Comparison of ENCODE assay signal across 11 mouse cellular contexts in genomic region chr13:41097324-41098058, GRCm38 (mm10). TPM values are rescaled to one million over a fixed set of nuclear protein-coding genes. Genes with fewer than 3 reads are reported as not detected.
A peak's percentile ranks its signal among the peaks of the same experiment; 100 is the strongest.
DNase-seq lines count a peak whose midpoint lies in the region; ATAC-seq lines count a peak whose summit lies in the region.
"Had no signal": no experiment of that assay in that cellular context is flagged by ENCODE, and none has a peak within 500 bp of the region (broad histone marks: within the 10 kb centered on the region; RNA-seq: fewer than 3 reads in every experiment).

No protein-coding gene starts in this region.

- no peaks in the 10 kb centered on the region for H3K4me1 ChIP-seq in forebrain, embryonic 13.5 days
- H3K4me1 ChIP-seq: neural tube, embryonic 15.5 days had no signal

- DNase-seq in A20 (ENCODE audit: low read depth, low spot score), result peak; percentile 89
- peak; percentile 90 for DNase-seq in naive thymus-derived CD4-positive, alpha-beta T cell, adult 2 months (ENCODE audit: low read depth)
- DNase-seq in c-Kit-positive CD71-positive TER-119-positive erythroid progenitor cells, embryonic 14.5 days (ENCODE audit: low spot score), result no peak
- no peak for DNase-seq in kidney, adult 11 months
- no peak for DNase-seq in urinary bladder, postnatal 10 days (ENCODE audit: low spot score)
- DNase-seq: cerebellum, adult 8-10 months had no signal

- no peaks in the 10 kb centered on the region for H3K9me3 ChIP-seq in forebrain, embryonic 13.5 days (replicated peaks)
- H3K9me3 ChIP-seq: neural tube, embryonic 15.5 days had no signal

- WGBS in forebrain, embryonic 13.5 days, result 88% methylated on average over 16 of the region's 16 CpGs

- no peaks in the 10 kb centered on the region for H3K36me3 ChIP-seq in forebrain, embryonic 13.5 days (ENCODE audit: poor library complexity, severe bottlenecking)
- H3K36me3 ChIP-seq: neural tube, embryonic 15.5 days had no signal

- no peak overlapping the region for H3K4me3 ChIP-seq in forebrain, embryonic 13.5 days
- H3K4me3 ChIP-seq: neural tube, embryonic 15.5 days had no signal

- no peaks in the 10 kb centered on the region for H3K27me3 ChIP-seq in forebrain, embryonic 13.5 days
- H3K27me3 ChIP-seq: neural tube, embryonic 15.5 days had no signal

- no peak overlapping the region for H3K4me2 ChIP-seq in forebrain, embryonic 13.5 days
- H3K4me2 ChIP-seq: neural tube, embryonic 15.5 days had no signal

- ATAC-seq in activated CD4-positive, CD25-positive, alpha-beta regulatory T cell, adult 4 months, result peak; percentile 82
- peak; percentile 90 for ATAC-seq in inflammation-experienced regulatory T-cells, adult 6 months
- no peak for ATAC-seq in forebrain, embryonic 13.5 days

- no peak overlapping the region for H3K9ac ChIP-seq in forebrain, embryonic 13.5 days
- H3K9ac ChIP-seq: neural tube, embryonic 15.5 days had no signal

- H3K27ac ChIP-seq in forebrain, embryonic 13.5 days, result no peak overlapping the region
- H3K27ac ChIP-seq: neural tube, embryonic 15.5 days had no signal

RNA-seq across cellular contexts. Expression of gene Gcm2, which starts 13.3 kb away (rescaled TPM):
- polyA plus RNA-seq in activated CD4-positive, CD25-positive, alpha-beta regulatory T cell, adult 4 months (2017; shearing (Covaris generic)), result under 1 TPM in 1 of 2 experiments, not detected in 1; 0.38 TPM
- polyA plus RNA-seq in inflammation-experienced regulatory T-cells, adult 6 months (2017; shearing (Covaris generic)), result under 1 TPM in 1 of 3 experiments, not detected in 2; 0.95 TPM
- polyA plus RNA-seq in forebrain, embryonic 13.5 days (2015; fragmentation: Nextera tagmentation; extraction: Ambion mirVana), result not detected in 2 replicates
- polyA plus RNA-seq: gonadal fat pad, adult 2 months; neural tube, embryonic 15.5 days had no signal

RNA-seq across cellular contexts. Expression of gene Sycp2l, which starts 16.6 kb away (rescaled TPM):
- polyA plus RNA-seq in activated CD4-positive, CD25-positive, alpha-beta regulatory T cell, adult 4 months (2017; shearing (Covaris generic)), result under 1 TPM in 1 of 2 experiments, not detected in 1; 0.33 TPM
- under 1 TPM in 1 of 3 experiments, not detected in 2; 0.38 TPM for polyA plus RNA-seq in inflammation-experienced regulatory T-cells, adult 6 months (2017; shearing (Covaris generic))
- polyA plus RNA-seq in forebrain, embryonic 13.5 days (2015; fragmentation: Nextera tagmentation; extraction: Ambion mirVana), result 0.08 TPM in 1 of 2 replicates, not detected in the other
- polyA plus RNA-seq: gonadal fat pad, adult 2 months; neural tube, embryonic 15.5 days had no signal

RNA-seq across cellular contexts. Expression of gene Mak, which starts 18.0 kb away (rescaled TPM):
- under 1 TPM in 1 of 2 experiments, not detected in 1; 0.12 TPM for polyA plus RNA-seq in activated CD4-positive, CD25-positive, alpha-beta regulatory T cell, adult 4 months (2017; shearing (Covaris generic))
- polyA plus RNA-seq in inflammation-experienced regulatory T-cells, adult 6 months (2017; shearing (Covaris generic)), result under 1 TPM in 1 of 3 experiments, not detected in 2; 0.13 TPM
- polyA plus RNA-seq in forebrain, embryonic 13.5 days (2015; fragmentation: Nextera tagmentation; extraction: Ambion mirVana), result 0.74 and 0.81 TPM in 2 replicates

Comparison
In these comparisons a context has a peak if more than half of its experiments do, and no peak if none do; other contexts are left out.
1. DNase-seq: peak in A20 (single experiment) and naive thymus-derived CD4-positive, alpha-beta T cell, adult 2 months (single experiment); none in c-Kit-positive CD71-positive TER-119-positive erythroid progenitor cells, embryonic 14.5 days (single experiment), kidney, adult 11 months (single experiment) and urinary bladder, postnatal 10 days (single experiment).